Mouse (Mus musculus): Measurements from ENCODE around the gene Rarres1. TPM values are rescaled to one million over a fixed set of nuclear protein-coding genes. Genes with fewer than 3 reads are reported as not detected.
A peak's percentile ranks its signal among the peaks of the same experiment; 100 is the strongest.

The Rarres1 gene
- polyA plus RNA-seq, 1 experiment from 2014 or later: 4.3 TPM

DNA sequence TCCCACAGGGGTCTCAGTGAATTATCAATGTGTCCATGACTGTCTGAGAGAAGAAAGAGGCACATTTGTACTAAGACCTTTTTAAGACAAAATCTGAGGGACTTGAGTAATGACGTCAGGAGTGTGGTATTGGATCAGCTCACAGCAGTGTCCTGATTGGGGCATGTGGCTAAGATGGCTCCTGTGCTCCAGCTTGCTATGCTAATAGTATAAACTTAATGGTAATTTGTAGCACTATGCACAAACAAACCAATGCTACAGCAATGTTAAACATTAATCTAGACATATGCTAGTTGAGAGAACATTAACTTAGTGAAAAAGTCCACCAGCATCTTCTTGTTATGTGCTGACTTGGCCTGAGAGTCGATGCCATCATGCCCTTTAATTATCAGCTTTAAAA is 30.1 kb downstream of the Rarres1 start:
- peaks cover 4% of the 10 kb centered on the region; the same call in 1 of the 2 replicates for H3K36me3 ChIP-seq (replicated peaks)
- no peaks in the 10 kb centered on the region for H3K9me3 ChIP-seq

DNA sequence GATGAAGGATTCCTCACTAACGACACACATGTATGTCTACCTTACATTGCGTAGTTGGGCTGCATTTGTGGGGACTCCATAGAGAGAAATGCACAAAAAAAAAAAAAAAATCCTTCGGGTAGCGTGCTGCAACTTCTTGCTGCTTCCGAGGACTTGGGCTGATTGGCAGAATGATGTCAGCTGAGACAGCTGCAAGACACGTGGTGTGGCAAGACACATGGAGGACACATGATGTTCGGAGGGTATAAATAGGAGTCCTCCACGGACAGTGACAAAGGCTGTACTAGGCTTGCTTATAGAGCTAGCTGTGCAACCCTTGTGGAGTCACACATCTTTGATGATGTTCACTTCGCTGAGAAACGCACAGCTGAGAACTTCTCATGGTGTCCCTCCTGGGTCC is 32.9 kb downstream of the Rarres1 start:
- Histone ChIP-seq H3K9me3 (no peaks in the 10 kb centered on the region), H3K27me3 (replicated peaks; ENCODE audit: low read depth, poor library complexity, severe bottlenecking) (no peaks in the 10 kb centered on the region), H3K4me3 (no peak overlapping the region), H3K36me3 (replicated peaks) (peaks cover 23% of the 10 kb centered on the region), H3K27ac (replicated peaks) (no peak overlapping the region), H3K4me1 (no peaks in the 10 kb centered on the region)
- 90% methylated on average over 10 of the region's 10 CpGs for WGBS
- DNase-seq (ENCODE audit: low spot score): no peak

More for the DNA sequence above, 30.1 kb downstream of the Rarres1 start:
- 88% methylated on average over 2 of the region's 2 CpGs for WGBS
- no peak for DNase-seq (ENCODE audit: low spot score)
- Histone ChIP-seq H3K4me3 (no peak overlapping the region), H3K27me3 (replicated peaks; ENCODE audit: low read depth, poor library complexity, severe bottlenecking) (no peaks in the 10 kb centered on the region), H3K4me1 (no peaks in the 10 kb centered on the region), H3K27ac (replicated peaks) (no peak overlapping the region)

DNA sequence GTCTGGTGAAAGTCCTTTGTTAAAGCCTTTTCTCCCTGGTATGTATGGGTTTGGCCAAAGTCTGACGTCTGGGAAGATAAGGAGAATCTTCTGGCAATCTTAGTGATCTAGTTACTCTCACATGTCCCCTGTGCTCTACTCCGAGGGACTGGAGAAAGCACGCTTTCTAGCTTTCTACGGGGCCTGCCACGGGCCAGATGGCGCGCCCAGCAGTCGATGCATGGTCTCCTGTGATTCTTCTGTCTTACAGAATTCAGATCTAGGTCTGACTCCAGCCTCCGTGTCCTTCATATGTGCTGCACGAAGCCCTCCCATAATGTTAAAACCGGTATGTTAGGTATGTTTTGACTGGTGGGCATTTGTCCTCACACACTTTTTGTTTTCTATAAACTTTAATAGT is 35.5 kb downstream of the Rarres1 start:
- no peaks in the 10 kb centered on the region for H3K27me3 ChIP-seq (replicated peaks; ENCODE audit: low read depth, poor library complexity, severe bottlenecking)
- peaks cover 45% of the 10 kb centered on the region for H3K36me3 ChIP-seq (replicated peaks)
- no peaks in the 10 kb centered on the region for H3K9me3 ChIP-seq
- no peaks in the 10 kb centered on the region for H3K4me1 ChIP-seq
- 93% methylated on average over 11 of the region's 11 CpGs for WGBS
- no peak overlapping the region for H3K27ac ChIP-seq (replicated peaks)
- no peak for DNase-seq (ENCODE audit: low spot score)
- H3K4me3 ChIP-seq: no peak overlapping the region

DNA sequence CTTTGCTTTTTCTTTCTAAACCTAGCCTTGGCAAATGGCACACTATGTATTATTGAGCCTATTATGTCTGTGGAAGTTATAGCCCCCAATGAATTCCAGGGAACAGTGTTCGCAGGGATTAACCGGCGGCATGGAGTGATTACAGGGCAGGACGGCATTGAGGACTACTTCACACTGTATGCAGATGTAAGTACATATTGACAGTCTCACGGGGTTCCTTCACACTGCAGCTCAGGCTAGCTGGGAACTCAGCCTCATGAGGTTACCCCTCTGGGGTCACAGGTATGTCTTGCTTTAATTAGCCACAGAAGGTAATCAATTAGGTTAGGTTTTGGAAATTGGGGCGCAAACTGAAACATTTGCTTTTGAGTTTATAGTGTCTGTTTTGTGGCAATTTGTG is 41.9 kb downstream of the Rarres1 start:
- DNase-seq (ENCODE audit: low spot score): no peak
- 92% methylated on average over 6 of the region's 6 CpGs for WGBS
- Histone ChIP-seq H3K36me3 (replicated peaks) (peaks cover 70% of the 10 kb centered on the region), H3K27ac (replicated peaks) (no peak overlapping the region), H3K4me1 (no peaks in the 10 kb centered on the region), H3K27me3 (replicated peaks; ENCODE audit: low read depth, poor library complexity, severe bottlenecking) (no peaks in the 10 kb centered on the region), H3K9me3 (no peaks in the 10 kb centered on the region), H3K4me3 (no peak overlapping the region)

DNA sequence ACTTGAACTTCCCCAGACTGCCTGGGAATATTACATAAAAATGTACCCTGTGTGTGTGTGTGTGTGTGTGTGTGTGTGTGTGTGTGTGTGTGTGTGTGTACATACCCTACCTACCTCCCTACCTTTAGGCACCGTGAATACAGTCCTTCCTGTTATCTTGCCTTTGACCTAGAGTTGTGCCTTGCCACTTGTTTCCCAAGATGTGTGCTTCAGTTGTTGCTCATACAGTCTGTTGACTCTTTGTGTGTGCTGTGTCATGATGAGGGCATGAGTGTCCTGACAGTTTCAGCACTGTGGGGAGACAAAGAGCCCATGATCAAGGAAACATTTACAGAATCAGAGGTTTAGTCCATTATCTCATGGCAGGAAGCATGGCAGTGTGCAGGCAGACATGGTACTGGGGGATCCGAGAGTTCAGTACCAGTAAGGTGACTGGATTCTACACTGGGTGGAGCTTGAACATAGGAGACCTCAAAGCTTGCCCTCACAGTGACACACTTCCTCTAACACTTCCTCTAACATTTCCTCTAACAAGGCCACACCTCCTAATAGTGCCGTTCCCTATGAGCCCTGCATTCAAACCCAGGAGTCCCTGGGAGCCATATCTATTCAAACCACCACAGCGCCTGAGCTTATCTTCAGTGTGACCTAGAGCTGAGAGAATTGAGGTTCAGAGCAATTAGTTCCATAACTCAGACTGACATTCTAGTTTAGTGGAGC is 43.8 kb downstream of the Rarres1 start:
- no peaks in the 10 kb centered on the region for H3K27me3 ChIP-seq (replicated peaks; ENCODE audit: low read depth, poor library complexity, severe bottlenecking)
- no peaks in the 10 kb centered on the region for H3K4me1 ChIP-seq
- H3K9me3 ChIP-seq: no peaks in the 10 kb centered on the region
- DNase-seq (ENCODE audit: low spot score): no peak
- peaks cover 71% of the 10 kb centered on the region for H3K36me3 ChIP-seq (replicated peaks)
- no peak overlapping the region for H3K27ac ChIP-seq (replicated peaks)
- no peak overlapping the region for H3K4me3 ChIP-seq
- 89% methylated on average over 4 of the region's 4 CpGs for WGBS

DNA sequence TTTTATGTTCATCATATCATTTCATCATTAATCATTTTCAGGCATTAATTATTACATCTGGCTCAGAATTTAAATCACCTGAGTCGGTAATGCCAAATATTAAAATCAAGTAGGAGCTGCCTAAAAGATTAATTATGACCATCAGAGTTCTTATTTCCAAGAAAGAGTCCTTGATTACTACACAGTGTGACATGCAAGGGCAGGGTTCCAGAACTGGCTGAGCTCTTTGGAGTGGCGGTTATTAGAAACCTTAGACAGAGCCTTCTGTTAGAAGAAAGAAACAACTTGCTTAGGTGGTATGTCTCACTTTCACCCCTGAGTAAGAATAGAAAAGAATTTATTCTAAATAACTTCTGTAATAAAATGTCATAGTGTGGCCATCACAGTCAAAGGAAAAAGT is 48.0 kb downstream of the Rarres1 start:
- DNase-seq (ENCODE audit: low spot score): no peak
- H3K4me1 ChIP-seq: peaks cover 13% of the 10 kb centered on the region
- H3K36me3 ChIP-seq (replicated peaks): peaks cover 46% of the 10 kb centered on the region
- H3K27ac ChIP-seq (replicated peaks): no peak overlapping the region
- H3K27me3 ChIP-seq (replicated peaks; ENCODE audit: low read depth, poor library complexity, severe bottlenecking): no peaks in the 10 kb centered on the region
- H3K9me3 ChIP-seq: no peaks in the 10 kb centered on the region
- no peak overlapping the region for H3K4me3 ChIP-seq
- WGBS: 93% methylated on average over 2 of the region's 2 CpGs

DNA sequence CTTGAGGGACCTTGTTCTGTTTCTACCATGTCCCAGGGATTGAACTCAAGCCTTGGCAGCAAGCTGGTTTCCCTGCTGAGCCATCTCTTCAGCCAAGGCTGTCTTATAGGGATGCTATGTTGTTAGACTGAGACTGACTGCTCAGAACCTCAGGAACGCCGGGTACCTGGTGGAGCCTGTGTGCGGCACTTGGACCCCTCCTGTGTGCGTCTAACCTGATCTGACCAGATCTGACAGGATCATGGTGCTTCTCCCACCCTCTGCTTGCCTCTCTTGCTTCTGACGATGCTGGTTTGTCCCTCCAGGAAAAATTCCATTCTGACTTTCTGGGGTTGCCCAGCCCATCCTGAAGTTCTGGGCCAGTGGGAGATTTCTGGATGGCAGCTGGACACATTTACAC is 48.7 kb downstream of the Rarres1 start:
- no peak overlapping the region for H3K27ac ChIP-seq (replicated peaks)
- H3K36me3 ChIP-seq (replicated peaks): peaks cover 44% of the 10 kb centered on the region
- 87% methylated on average over 5 of the region's 5 CpGs for WGBS

DNA sequence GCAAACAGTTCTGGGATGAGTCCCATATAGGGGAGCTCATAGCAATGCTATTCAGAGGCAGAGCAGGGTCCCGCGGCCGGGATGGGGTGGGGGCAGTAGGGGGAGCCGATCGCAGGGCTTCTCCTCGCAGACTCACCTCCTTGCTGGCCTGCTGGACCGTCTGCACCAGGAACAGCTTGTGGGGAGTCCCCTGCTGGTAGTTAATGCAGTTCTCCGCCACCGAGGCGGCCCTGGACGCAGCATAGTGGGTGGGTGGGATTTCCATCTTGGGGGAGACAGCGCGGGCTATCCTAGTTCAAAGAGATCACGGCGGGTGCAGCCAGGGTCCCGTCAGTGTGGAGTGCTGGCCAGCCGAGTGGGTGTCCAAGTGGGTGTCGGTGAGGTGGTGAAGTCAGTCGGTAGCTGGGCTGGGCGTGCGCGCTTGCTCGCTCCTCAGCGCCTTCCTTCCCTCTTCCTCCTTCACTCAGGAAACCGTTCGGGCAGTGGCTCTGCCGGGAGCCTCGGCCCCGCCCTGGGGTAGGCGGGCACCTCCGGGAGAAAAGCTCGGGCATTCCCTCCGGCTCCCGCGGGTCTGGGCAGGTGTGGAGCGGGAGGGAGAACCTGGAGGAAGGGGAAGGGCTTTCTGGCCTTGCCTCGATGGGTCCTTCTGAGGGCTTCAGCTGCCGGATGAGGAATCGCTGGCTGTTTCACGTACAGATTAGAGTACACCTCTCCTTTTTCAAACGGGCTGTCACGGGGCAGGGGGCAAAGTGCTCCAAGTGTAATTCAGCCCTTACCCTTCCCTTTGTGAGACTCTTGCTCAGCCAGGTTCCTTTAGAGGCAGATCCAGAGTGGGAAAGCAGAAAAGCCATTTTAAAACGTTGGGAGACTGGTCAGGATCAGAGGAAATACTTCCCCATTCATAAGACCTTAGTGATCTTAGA is 51.6 kb downstream of the Rarres1 start, which contains the start of gene Lxn:
Lxn (minus strand) TSS at position 477 of the 923 bp plus-strand sequence.
- Histone ChIP-seq H3K27ac (replicated peaks) (peak within 1 kb of the TSS; percentile 84), H3K9me3 (no peaks in the 10 kb centered on the region), H3K4me1 (peaks cover 13% of the 10 kb centered on the region), H3K36me3 (replicated peaks) (peaks cover 53% of the 10 kb centered on the region), H3K4me3 (peak within 1 kb of the TSS; percentile 77), H3K27me3 (replicated peaks; ENCODE audit: low read depth, poor library complexity, severe bottlenecking) (no peaks in the 10 kb centered on the region)
- DNase-seq (ENCODE audit: low spot score): peak; percentile 81
- WGBS: 1% methylated on average over 43 of the region's 43 CpGs

More for the DNA sequence above, 48.7 kb downstream of the Rarres1 start:
- Histone ChIP-seq H3K4me1 (peaks cover 13% of the 10 kb centered on the region), H3K9me3 (no peaks in the 10 kb centered on the region), H3K4me3 (no peak overlapping the region), H3K27me3 (replicated peaks; ENCODE audit: low read depth, poor library complexity, severe bottlenecking) (no peaks in the 10 kb centered on the region)
- DNase-seq (ENCODE audit: low spot score): no peak

DNA sequence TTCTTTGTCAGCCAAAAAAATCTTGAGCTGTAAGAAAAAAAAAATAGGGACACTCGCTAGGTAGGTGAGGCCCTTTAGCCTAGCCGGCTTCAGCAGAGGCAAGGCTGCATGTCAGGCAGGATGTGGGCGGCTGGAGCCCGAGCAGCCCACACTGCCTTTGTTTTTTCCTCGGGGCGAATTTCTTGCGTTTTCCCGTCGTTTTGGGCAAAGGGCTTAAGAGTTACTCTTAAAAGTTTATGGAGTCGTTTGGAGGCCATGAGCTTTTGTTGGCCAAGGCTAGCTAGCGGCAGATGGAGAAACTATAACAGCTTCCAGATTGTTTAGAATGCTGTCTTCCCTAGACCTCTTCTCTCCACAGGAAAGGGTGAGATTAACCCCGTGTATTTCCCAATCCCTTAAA is 52.3 kb downstream of the Rarres1 start:
- 3% methylated on average over 12 of the region's 12 CpGs for WGBS
- H3K36me3 ChIP-seq (replicated peaks): peaks cover 52% of the 10 kb centered on the region
- no peaks in the 10 kb centered on the region for H3K27me3 ChIP-seq (replicated peaks; ENCODE audit: low read depth, poor library complexity, severe bottlenecking)
- peaks cover 13% of the 10 kb centered on the region for H3K4me1 ChIP-seq
- peak overlapping the region; percentile 77 for H3K4me3 ChIP-seq
- peak overlapping the region; percentile 84 for H3K27ac ChIP-seq (replicated peaks)
- no peaks in the 10 kb centered on the region for H3K9me3 ChIP-seq
- DNase-seq (ENCODE audit: low spot score): peak; percentile 31

DNA sequence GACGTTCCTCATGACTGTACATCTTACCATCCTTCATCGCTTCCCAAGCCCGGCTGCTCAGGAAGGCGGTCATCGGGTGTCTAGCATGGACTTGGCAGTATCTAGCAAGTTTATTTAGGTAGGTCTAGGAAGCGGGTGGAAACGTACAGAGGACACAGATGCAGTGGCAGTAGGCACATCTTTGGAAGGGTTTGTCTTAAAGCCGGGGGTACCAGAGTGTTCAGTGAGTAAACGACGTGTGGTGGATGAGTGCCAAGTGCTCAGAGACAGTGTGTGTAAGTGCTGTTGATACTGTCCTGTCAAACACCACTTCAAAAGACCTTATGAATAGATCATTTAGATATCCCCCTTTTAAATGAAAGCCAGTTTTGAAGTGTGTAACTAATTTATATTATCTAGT is 52.7 kb downstream of the Rarres1 start:
- Histone ChIP-seq H3K36me3 (replicated peaks) (peaks cover 52% of the 10 kb centered on the region), H3K27ac (replicated peaks) (no peak overlapping the region), H3K27me3 (replicated peaks; ENCODE audit: low read depth, poor library complexity, severe bottlenecking) (no peaks in the 10 kb centered on the region), H3K4me3 (peak overlapping the region; percentile 77), H3K4me1 (peaks cover 13% of the 10 kb centered on the region), H3K9me3 (no peaks in the 10 kb centered on the region)
- WGBS: 66% methylated on average over 10 of the region's 10 CpGs
- DNase-seq (ENCODE audit: low spot score): no peak

DNA sequence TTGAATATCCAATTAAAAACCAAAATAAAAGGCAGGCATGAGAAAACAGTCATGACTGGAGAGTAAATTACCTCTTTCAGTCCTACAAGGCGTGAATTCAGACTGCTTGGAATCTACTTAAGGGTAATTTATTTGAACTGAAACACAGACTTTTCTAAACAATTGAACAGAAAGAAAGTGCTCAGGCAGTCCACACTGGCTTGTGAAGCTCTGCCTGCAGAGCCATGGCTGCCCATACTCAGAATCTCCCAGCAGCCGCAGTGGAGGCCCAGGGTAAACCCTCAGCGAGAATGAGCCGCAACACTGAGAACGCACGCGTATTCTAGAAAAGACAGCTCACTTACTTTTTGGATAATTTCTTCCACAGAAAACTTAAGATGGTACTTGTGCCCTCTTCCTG is 53.3 kb downstream of the Rarres1 start:
- Histone ChIP-seq H3K4me1 (peaks cover 13% of the 10 kb centered on the region), H3K27ac (replicated peaks) (no peak overlapping the region), H3K36me3 (replicated peaks) (peaks cover 53% of the 10 kb centered on the region), H3K9me3 (no peaks in the 10 kb centered on the region), H3K27me3 (replicated peaks; ENCODE audit: low read depth, poor library complexity, severe bottlenecking) (no peaks in the 10 kb centered on the region), H3K4me3 (no peak overlapping the region)
- 88% methylated on average over 7 of the region's 7 CpGs for WGBS
- no peak for DNase-seq (ENCODE audit: low spot score)

DNA sequence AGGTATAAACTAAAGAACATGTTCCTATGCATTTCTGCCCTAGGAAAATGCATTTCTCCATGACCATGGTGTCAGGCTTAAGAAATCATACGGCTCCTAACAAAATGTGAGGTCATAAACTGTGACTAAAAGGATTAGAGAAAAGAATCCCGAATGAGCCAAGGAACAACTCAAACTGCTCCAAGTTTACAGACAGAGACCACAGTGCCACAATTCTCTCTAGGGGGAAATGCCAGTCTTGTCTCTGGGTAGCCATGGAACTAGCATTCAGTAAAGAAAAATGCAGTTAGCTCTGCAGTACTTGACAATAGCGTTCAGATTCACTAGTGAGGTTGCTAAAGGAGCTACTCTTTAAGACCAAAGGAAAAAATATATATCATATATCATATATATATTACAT is 55.4 kb downstream of the Rarres1 start:
- WGBS: 81% methylated on average over 3 of the region's 3 CpGs
- Histone ChIP-seq H3K4me3 (no peak overlapping the region), H3K36me3 (replicated peaks) (peaks cover 66% of the 10 kb centered on the region)

More for the DNA sequence above, 55.4 kb downstream of the Rarres1 start:
- Histone ChIP-seq H3K9me3 (no peaks in the 10 kb centered on the region), H3K4me1 (peaks cover 13% of the 10 kb centered on the region), H3K27ac (replicated peaks) (no peak overlapping the region), H3K27me3 (replicated peaks; ENCODE audit: low read depth, poor library complexity, severe bottlenecking) (no peaks in the 10 kb centered on the region)
- no peak for DNase-seq (ENCODE audit: low spot score)

All from embryonic facial prominence, embryonic 10.5 days (tissue).